Mouse (Mus musculus): ENCODE results near the gene Rnasel.

DNA sequence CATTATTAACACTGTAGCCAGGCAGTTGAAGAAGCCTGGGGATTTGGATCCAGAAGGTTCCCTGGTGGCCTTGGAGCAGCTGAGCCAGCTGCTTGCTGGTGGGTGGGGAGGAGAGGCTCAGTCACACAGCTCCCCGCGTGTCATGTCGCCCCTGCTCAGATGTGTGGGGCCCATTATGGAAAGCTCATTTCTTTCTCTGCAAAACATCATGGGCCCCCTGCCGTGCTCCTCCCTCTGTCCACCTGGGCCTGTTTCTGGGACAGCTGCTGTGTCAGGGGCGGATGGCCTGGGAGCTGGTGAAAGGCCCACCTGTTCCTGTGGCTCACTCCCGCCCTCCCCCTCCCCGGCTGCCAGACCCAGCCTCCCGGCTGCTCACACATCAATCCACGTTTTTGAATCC is 16.0 kb upstream of the Rnasel start:
- TF ChIP-seq CTCF (IDR thresholded peaks at IDR 0.05; ENCODE audit: extremely low read depth, insufficient read length, insufficient replicate concordance, low read depth, low read length) (no peak), POLR2A (IDR thresholded peaks at IDR 0.05; ENCODE audit: low read depth, low read length) (no peak)

All from small intestine, adult 2 months (tissue).